Mouse (Mus musculus) midbrain, postnatal 0 days (tissue): ENCODE data around the gene St5. TPM values are rescaled to one million over a fixed set of nuclear protein-coding genes. Genes with fewer than 3 reads are reported as not detected.

Source experiments
- ATAC-seq: fragments of 200-750 bp; cut with Nextera tagmentation; 2 replicates; pipeline ENCODE4 v1.8.0; 2017; ENCODE audit warnings: moderate number of reproducible peaks, mild to moderate bottlenecking, moderate TSS enrichment, moderate library complexity; ENCODE audit not compliant: low FRiP score
- DNase-seq: peaks from one replicate; pipeline ENCODE4 v3.0.0-alpha.2; 2015; ENCODE audit warnings: low spot score
- H3K27ac ChIP-seq: fragments of 300-500 bp; sonication (generic); 2 replicates; pipeline ENCODE4 v1.5.1; 2014; ENCODE audit warnings: low read depth, mild to moderate bottlenecking, low read length, mixed read lengths
- H3K27me3 ChIP-seq: fragments of 300-500 bp; sonication (generic); 2 replicates; pipeline ENCODE4 v1.6.1; 2014; ENCODE audit warnings: low read length, control low read depth, mixed read lengths; ENCODE audit not compliant: insufficient read depth
- H3K36me3 ChIP-seq: fragments of 300-500 bp; sonication (generic); 2 replicates; pipeline ENCODE4 v1.6.1; 2014; ENCODE audit warnings: low read length, control low read depth, mixed read lengths; ENCODE audit not compliant: insufficient read depth
- H3K4me1 ChIP-seq: fragments of 300-500 bp; sonication (generic); 2 replicates; pipeline ENCODE4 v1.6.1; 2014; ENCODE audit warnings: mild to moderate bottlenecking, control low read depth, antibody characterized with exemption, low read length, mixed read lengths; ENCODE audit not compliant: insufficient read depth
- H3K4me2 ChIP-seq: fragments of 300-500 bp; sonication (generic); 2 replicates; pipeline ENCODE4 v1.6.1; 2014; ENCODE audit warnings: low read depth, mild to moderate bottlenecking, low read length, mixed read lengths; ENCODE audit not compliant: poor library complexity, severe bottlenecking
- H3K4me3 ChIP-seq: fragments of 300-500 bp; sonication (generic); 2 replicates; pipeline ENCODE4 v1.5.1; 2014; ENCODE audit warnings: low read depth, mild to moderate bottlenecking, low read length, moderate library complexity
- H3K9ac ChIP-seq: fragments of 300-500 bp; sonication (generic); replicated peaks from 2 replicates; pipeline ENCODE4 v1.6.1; 2014; ENCODE audit warnings: mild to moderate bottlenecking, low read length, moderate library complexity, mixed read lengths; ENCODE audit not compliant: poor library complexity, severe bottlenecking
- H3K9me3 ChIP-seq: fragments of 300-500 bp; sonication (generic); 2 replicates; pipeline ENCODE4 v1.6.1; 2016; ENCODE audit warnings: low read length, control low read depth
- CTCF ChIP-seq: IDR thresholded peaks from 2 replicates; pipeline ENCODE4 v1.5.1; 2016; ENCODE audit warnings: antibody characterized with exemption, mild to moderate bottlenecking
- WGBS: fragments of 180-500 bp; shearing (Covaris S2); extraction: QIAGEN DNeasy Blood & Tissue Kit; methylation state at CpG from one replicate; pipeline ENCODE4 v1.1.7; 2014; 5-methylcytosine and 5-hydroxymethylcytosine counted together
- microRNA-seq: library from miRNA; unstranded; fragments of <30 nt; microRNA quantifications from one replicate; pipeline ENCODE4, GENCODE M21; 2016; ENCODE audit warnings: borderline number of aligned reads
- polyA plus RNA-seq: library from polyadenylated mRNA; unstranded; fragments of >200 nt; fragmentation: Nextera tagmentation; extraction: Ambion mirVana; gene quantifications from 2 replicates; pipeline ENCODE4 v1.2.1, GENCODE M21; 2015
- total RNA-seq: library from RNA; depleted of rRNA; stranded (reverse); fragments of >200 nt; gene quantifications from 2 replicates; pipeline ENCODE4 v1.2.3, GENCODE M21; 2014; rRNA removed

Gene St5
- total and polyA plus RNA-seq, 2 experiments from 2014 or later, result 14.4 to 48.3 TPM

- Histone ChIP-seq H3K4me3 (peak overlapping the region; percentile 37), H3K9me3 (no peaks in the 10 kb centered on the region), H3K27ac (peak overlapping the region; percentile 71), H3K27me3 (no peaks in the 10 kb centered on the region), H3K4me1 (peaks cover 18% of the 10 kb centered on the region), H3K4me2 (peak overlapping the region; percentile 60), H3K36me3 (no peaks in the 10 kb centered on the region), H3K9ac (peak overlapping the region; percentile 44; the same call in 1 of the 2 replicates)
- 57% methylated on average over 18 of the region's 18 CpGs for WGBS
- ATAC-seq, result peak; percentile 53
- DNase-seq, result no peak
- TF ChIP-seq CTCF, result peak; percentile 27; the same call in 1 of the 2 replicates
Observed at GRCm38 (mm10) chr7:109492616-109493318, 210.6 kb downstream of the St5 start.

- Histone ChIP-seq H3K9me3 (no peaks in the 10 kb centered on the region), H3K4me1 (no peaks in the 10 kb centered on the region; the same call in 1 of the 2 replicates), H3K27ac (no peak overlapping the region), H3K36me3 (no peaks in the 10 kb centered on the region; the same call in none of the 2 replicates), H3K27me3 (no peaks in the 10 kb centered on the region), H3K9ac (no peak overlapping the region), H3K4me2 (no peak overlapping the region), H3K4me3 (no peak overlapping the region)
- no peak for DNase-seq
- no peak for ATAC-seq
- no peak for TF ChIP-seq CTCF
- 66% methylated on average over 5 of the region's 5 CpGs for WGBS
Observed at GRCm38 (mm10) chr7:109484221-109484620, 219.2 kb downstream of the St5 start.

GRCm38 (mm10) chr7:109480765-109481197, 222.6 kb downstream of the St5 start:
- H3K27ac ChIP-seq, result 0 out of 2 replicates have a peak overlapping the region, but pooled peaks have one; percentile 12
- peak; percentile 52 for TF ChIP-seq CTCF
- H3K36me3 ChIP-seq, result no peaks in the 10 kb centered on the region; the same call in none of the 2 replicates
- WGBS, result 26% methylated on average over 7 of the region's 7 CpGs
- no peaks in the 10 kb centered on the region for H3K27me3 ChIP-seq
- no peak overlapping the region; the same call in 1 of the 2 replicates for H3K9ac ChIP-seq
- H3K4me3 ChIP-seq, result no peak overlapping the region
- no peak overlapping the region for H3K4me2 ChIP-seq
- H3K9me3 ChIP-seq, result no peaks in the 10 kb centered on the region
- peak; percentile 68 for DNase-seq
- ATAC-seq, result no peak
- H3K4me1 ChIP-seq, result no peaks in the 10 kb centered on the region; the same call in 1 of the 2 replicates

GRCm38 (mm10) chr7:109477926-109478325, 225.5 kb downstream of the St5 start:
- Histone ChIP-seq H3K9me3 (no peaks in the 10 kb centered on the region), H3K27me3 (no peaks in the 10 kb centered on the region), H3K4me1 (no peaks in the 10 kb centered on the region; the same call in 1 of the 2 replicates), H3K4me3 (no peak overlapping the region), H3K27ac (no peak overlapping the region), H3K4me2 (no peak overlapping the region), H3K36me3 (peaks cover 5% of the 10 kb centered on the region), H3K9ac (no peak overlapping the region)
- WGBS, result 85% methylated on average over 3 of the region's 3 CpGs
- TF ChIP-seq CTCF, result no peak
- DNase-seq (no peak), ATAC-seq (no peak)

Small RNA genes lying within 50 kb of the gene (microRNA-seq; reads per million reads assigned to microRNA genes)
- gene Gm47284, result not detected

Other genes starting within 250 kb of the St5 start
- 9.1 and 10.1 TPM in 2 replicates for gene Trim66, start 195.5 kb downstream of the St5 start, total RNA-seq
- gene Trim66, start 195.5 kb downstream of the St5 start, polyA plus RNA-seq, result 1.4 and 1.9 TPM in 2 replicates
- 407 and 426 TPM in 2 replicates for gene Rpl27a, start 184.5 kb downstream of the St5 start, total RNA-seq
- 84.7 and 92.9 TPM in 2 replicates for gene Rpl27a, start 184.5 kb downstream of the St5 start, polyA plus RNA-seq
- gene Akip1, start 85 bp upstream of the St5 start, total RNA-seq, result 7.3 and 8.2 TPM in 2 replicates
- 12.1 and 13.7 TPM in 2 replicates for gene Akip1, start 85 bp upstream of the St5 start, polyA plus RNA-seq
- 1.5 TPM in 1 of 2 replicates, not detected in the other for gene BC051019, start 20.2 kb upstream of the St5 start, total RNA-seq
- gene BC051019, start 20.2 kb upstream of the St5 start, polyA plus RNA-seq, result 0.45 and 0.58 TPM in 2 replicates
- not detected in 2 replicates for gene Ascl3, start 28.1 kb upstream of the St5 start, total RNA-seq
- gene Ascl3, start 28.1 kb upstream of the St5 start, polyA plus RNA-seq, result 0.23 TPM in 1 of 2 replicates, not detected in the other
- gene Tmem9b, start 49.3 kb upstream of the St5 start, total RNA-seq, result 316 and 407 TPM in 2 replicates
- gene Tmem9b, start 49.3 kb upstream of the St5 start, polyA plus RNA-seq, result 167 and 169 TPM in 2 replicates
- 25.4 and 38.5 TPM in 2 replicates for gene Nrip3, start 78.4 kb upstream of the St5 start, total RNA-seq
- gene Nrip3, start 78.4 kb upstream of the St5 start, polyA plus RNA-seq, result 17.8 and 21.7 TPM in 2 replicates
- gene Scube2, start 162.1 kb upstream of the St5 start, total RNA-seq, result 3.0 and 4.3 TPM in 2 replicates
- 1.3 and 2.2 TPM in 2 replicates for gene Scube2, start 162.1 kb upstream of the St5 start, polyA plus RNA-seq